ENCODE assay signal across 22 mouse cellular contexts in the genomic region with DNA sequence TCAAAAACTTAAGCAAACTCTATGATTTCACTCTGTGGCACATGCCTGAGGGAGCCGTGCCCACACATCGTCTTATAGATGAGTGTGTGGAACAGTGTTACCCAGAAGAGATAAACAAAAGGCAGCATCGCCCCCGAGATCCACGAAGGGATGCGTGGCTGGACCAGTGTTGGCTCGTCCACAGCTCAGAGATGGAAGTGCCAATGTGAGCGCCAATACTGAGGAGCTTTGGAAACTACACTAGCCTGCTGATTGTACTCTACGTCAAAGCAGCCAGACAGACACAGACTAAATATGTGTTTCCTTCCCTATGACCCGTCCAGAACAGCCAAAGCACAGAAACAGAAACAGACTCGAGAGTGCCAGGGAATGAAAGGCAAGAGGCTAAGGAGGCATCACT. TPM values are rescaled to one million over a fixed set of nuclear protein-coding genes. Genes with fewer than 3 reads are reported as not detected.
"Had no signal": no experiment of that assay in that cellular context is flagged by ENCODE, and none has a peak within 500 bp of the region (broad histone marks: within the 10 kb centered on the region; RNA-seq: fewer than 3 reads in every experiment).

No protein-coding gene starts in this region.

- DNase-seq: kidney, adult 11 months; kidney, adult 8-10 months; kidney, postnatal 10 days; kidney, postnatal 36 days; layer of hippocampus, postnatal 36 days; liver; spleen, adult 18-20 months; thymus, postnatal 25 days had no signal

- H3K4me2 ChIP-seq: intestine, embryonic 15.5 days; kidney, embryonic 15.5 days; limb, embryonic 13.5 days; liver, embryonic 12.5 days; liver, embryonic 15.5 days; lung, embryonic 15.5 days; midbrain, embryonic 11.5 days; midbrain, embryonic 15.5 days; neural tube, embryonic 12.5 days; neural tube, embryonic 15.5 days; stomach, embryonic 15.5 days had no signal

- ATAC-seq: intestine, embryonic 15.5 days; liver, embryonic 12.5 days; midbrain, embryonic 15.5 days had no signal

- H3K4me3 ChIP-seq: intestine, embryonic 15.5 days; kidney, embryonic 15.5 days; limb, embryonic 10.5 days; limb, embryonic 13.5 days; liver, embryonic 12.5 days; liver, embryonic 15.5 days; lung, embryonic 15.5 days; midbrain, embryonic 15.5 days; neural tube, embryonic 12.5 days; neural tube, embryonic 15.5 days; stomach, embryonic 15.5 days had no signal

- H3K27me3 ChIP-seq: intestine, embryonic 15.5 days; kidney, embryonic 15.5 days; liver, embryonic 12.5 days; liver, embryonic 15.5 days; lung, embryonic 15.5 days; midbrain, embryonic 15.5 days; neural tube, embryonic 12.5 days; neural tube, embryonic 15.5 days; stomach, embryonic 15.5 days had no signal

- H3K9ac ChIP-seq: intestine, embryonic 15.5 days; kidney, embryonic 15.5 days; limb, embryonic 13.5 days; liver, embryonic 12.5 days; liver, embryonic 15.5 days; lung, embryonic 15.5 days; midbrain, embryonic 15.5 days; neural tube, embryonic 12.5 days; neural tube, embryonic 15.5 days; stomach, embryonic 15.5 days had no signal

- H3K36me3 ChIP-seq: intestine, embryonic 15.5 days; kidney, embryonic 15.5 days; limb, embryonic 10.5 days; limb, embryonic 13.5 days; liver, embryonic 12.5 days; liver, embryonic 15.5 days; lung, embryonic 15.5 days; midbrain, embryonic 15.5 days; neural tube, embryonic 12.5 days; neural tube, embryonic 15.5 days; stomach, embryonic 15.5 days had no signal

- H3K9me3 ChIP-seq: intestine, embryonic 15.5 days; kidney, embryonic 15.5 days; limb, embryonic 10.5 days; limb, embryonic 13.5 days; liver, embryonic 12.5 days; liver, embryonic 15.5 days; lung, embryonic 15.5 days; midbrain, embryonic 15.5 days; neural tube, embryonic 12.5 days; neural tube, embryonic 15.5 days; stomach, embryonic 15.5 days had no signal

- H3K27ac ChIP-seq: intestine, embryonic 15.5 days; kidney, embryonic 15.5 days; limb, embryonic 10.5 days; limb, embryonic 13.5 days; liver, embryonic 12.5 days; liver, embryonic 15.5 days; lung, embryonic 15.5 days; midbrain, embryonic 15.5 days; neural tube, embryonic 12.5 days; neural tube, embryonic 15.5 days; stomach, embryonic 15.5 days had no signal

- H3K4me1 ChIP-seq: kidney, embryonic 15.5 days; liver, embryonic 12.5 days; liver, embryonic 15.5 days; midbrain, embryonic 15.5 days; neural tube, embryonic 15.5 days; stomach, embryonic 15.5 days had no signal

RNA-seq across cellular contexts. Expression of gene Gdf2, which starts 55.4 kb away (rescaled TPM):
- polyA plus RNA-seq: limb, embryonic 10.5 days; limb, embryonic 13.5 days; lung, embryonic 15.5 days; midbrain, embryonic 11.5 days; midbrain, embryonic 15.5 days; neural tube, embryonic 12.5 days; thymus, postnatal 0 days; urinary bladder, adult 2 months had no signal
